Mouse (Mus musculus): ENCODE measurements around the gene Cldn34b4. TPM values are rescaled to one million over a fixed set of nuclear protein-coding genes. Genes with fewer than 3 reads are reported as not detected.

Cldn34b4 gene
- not detected in 2 replicates for polyA plus RNA-seq (2014; fragmentation: Nextera tagmentation; extraction: Ambion mirVana)

- H3K4me3 ChIP-seq (ENCODE audit: low read depth, low read length) = no peak within 1 kb of the TSS
- H3K27ac ChIP-seq (ENCODE audit: low read length) = no peak within 1 kb of the TSS
- ATAC-seq (ENCODE audit: insufficient number of reproducible peaks, insufficient read depth, low FRiP score, low read depth) = no peak
- H3K36me3 ChIP-seq (ENCODE audit: control insufficient read depth, insufficient read depth, low read length) = no peaks in the 10 kb centered on the region
- H3K9ac ChIP-seq (replicated peaks; ENCODE audit: low read depth, low read length) = no peak within 1 kb of the TSS
- H3K4me1 ChIP-seq (ENCODE audit: control insufficient read depth, insufficient read depth, low read length) = no peaks in the 10 kb centered on the region
- WGBS = 83% methylated on average over 3 of the region's 3 CpGs
- H3K27me3 ChIP-seq (ENCODE audit: control insufficient read depth, insufficient read depth, low read length) = no peaks in the 10 kb centered on the region
- H3K4me2 ChIP-seq (replicated peaks; ENCODE audit: low read depth, low read length) = no peak within 1 kb of the TSS
- H3K9me3 ChIP-seq (ENCODE audit: control insufficient read depth, low read depth, low read length) = no peaks in the 10 kb centered on the region
These were observed at the start of gene Cldn34b4 for GRCm38 (mm10) chrX:76393050-76393449. TSS of gene Cldn34b4 (plus strand) at chrX:76393350.

Other genes starting within 250 kb of the Cldn34b4 start
- gene Cldn34b3, start 129.0 kb upstream of the Cldn34b4 start, polyA plus RNA-seq (2014; fragmentation: Nextera tagmentation; extraction: Ambion mirVana) = not detected in 2 replicates
- gene Cldn34d, start 209.6 kb downstream of the Cldn34b4 start, polyA plus RNA-seq (2014; fragmentation: Nextera tagmentation; extraction: Ambion mirVana) = not detected in 2 replicates